Mouse (Mus musculus) adrenal gland, adult 18-20 months (tissue): ENCODE results near the gene Tbc1d23. TPM values are rescaled to one million over a fixed set of nuclear protein-coding genes. Genes with fewer than 3 reads are reported as not detected.
A peak's percentile ranks its signal among the peaks of the same experiment; 100 is the strongest.
"Not testable (repeated sequence)": the region's sequence is repeated elsewhere in the genome, so short reads cannot be mapped to it uniquely, and the experiment has no call there.

Experiments
- DNase-seq, 2 experiments: peaks; one replicate each; pipeline ENCODE4 v3.0.0; 2021 to 2022; ENCODE audit warnings: low spot score in 2 of 2
- total RNA-seq, 2 experiments: library from RNA; stranded (reverse); gene quantifications; 1 replicate in 1 of 2; 2 replicates in 1 of 2; pipeline ENCODE4 v1.2.3; 2021

Gene Tbc1d23
- total RNA-seq, 2 experiments from 2014 or later, result 33.9 to 34.3 TPM

DNA sequence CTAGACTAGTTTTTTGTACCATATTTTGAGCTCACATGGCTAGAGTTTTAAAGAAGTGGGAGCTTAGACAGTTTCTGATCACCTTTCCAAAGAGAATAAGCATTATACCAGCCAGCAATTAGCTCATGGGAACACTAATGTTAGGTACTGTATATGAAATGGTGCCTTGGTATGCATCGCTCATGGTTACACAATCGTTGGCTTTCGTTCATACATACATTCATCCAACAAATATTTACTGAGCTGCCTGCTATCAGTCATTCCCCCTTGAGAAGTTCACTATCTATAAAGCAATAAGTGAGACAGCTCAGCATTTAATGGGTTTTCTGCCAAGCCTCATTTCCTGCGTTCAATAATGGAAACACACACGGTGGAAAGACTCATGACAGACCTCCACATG is 4.9 kb downstream of the Tbc1d23 start:
- no peak for DNase-seq

DNA sequence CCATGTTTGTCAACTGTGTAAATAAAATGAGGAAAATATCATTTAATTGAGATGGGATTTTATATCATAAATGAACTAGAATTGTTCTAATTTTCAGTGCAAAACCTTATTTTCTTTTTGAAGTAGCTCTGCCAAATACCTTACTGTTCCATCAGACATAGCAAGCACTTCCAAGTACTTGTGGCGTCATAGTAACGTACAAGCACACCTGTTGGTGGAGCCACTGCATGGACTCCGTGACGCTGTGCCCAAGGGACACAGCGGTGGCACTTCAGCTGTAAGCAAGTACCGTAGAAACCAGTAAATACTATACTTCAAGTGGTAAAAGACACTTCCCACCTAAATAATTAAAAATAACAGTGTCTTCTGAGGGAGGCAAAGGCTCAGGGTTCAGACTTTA is 10.9 kb downstream of the Tbc1d23 start:
- no peak for DNase-seq

DNA sequence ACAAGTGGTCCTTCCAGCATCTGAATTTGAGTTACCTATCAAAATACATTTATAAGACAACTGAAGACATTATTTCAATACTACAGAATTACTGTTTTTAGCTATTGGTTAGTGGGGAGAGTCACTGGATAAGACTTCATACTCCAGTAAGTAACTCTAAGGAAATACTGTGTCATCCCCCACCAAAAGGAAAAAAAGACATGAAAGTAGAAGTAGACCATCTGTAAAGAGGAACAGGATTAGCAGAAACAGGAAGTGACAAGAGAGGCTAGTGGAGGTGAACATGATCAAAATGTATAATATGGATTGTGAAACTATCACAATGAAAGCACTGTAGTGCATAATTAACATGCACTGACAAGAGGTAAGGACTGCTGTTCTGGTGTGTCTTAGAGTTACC is 15.3 kb downstream of the Tbc1d23 start:
- DNase-seq, result no peak

DNA sequence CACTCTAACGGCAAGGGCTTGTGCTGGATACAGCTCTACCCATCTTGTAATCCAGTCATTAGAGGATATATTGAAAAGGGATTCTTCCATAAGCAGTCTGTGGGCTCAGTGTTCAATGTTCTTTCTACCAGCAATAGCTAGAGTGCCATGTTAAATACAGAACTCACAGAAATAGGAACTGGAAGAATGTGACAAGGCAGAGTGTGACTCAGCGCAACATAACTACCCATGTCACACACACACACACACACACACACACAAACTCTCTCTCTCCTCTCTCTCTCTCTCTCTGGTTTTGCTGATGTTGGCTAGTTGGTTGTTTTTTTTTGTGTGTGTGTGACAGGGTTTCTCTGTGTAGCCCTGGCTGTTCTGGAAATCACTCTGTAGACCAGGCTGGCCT is 20.3 kb downstream of the Tbc1d23 start:
- DNase-seq, result no peak

DNA sequence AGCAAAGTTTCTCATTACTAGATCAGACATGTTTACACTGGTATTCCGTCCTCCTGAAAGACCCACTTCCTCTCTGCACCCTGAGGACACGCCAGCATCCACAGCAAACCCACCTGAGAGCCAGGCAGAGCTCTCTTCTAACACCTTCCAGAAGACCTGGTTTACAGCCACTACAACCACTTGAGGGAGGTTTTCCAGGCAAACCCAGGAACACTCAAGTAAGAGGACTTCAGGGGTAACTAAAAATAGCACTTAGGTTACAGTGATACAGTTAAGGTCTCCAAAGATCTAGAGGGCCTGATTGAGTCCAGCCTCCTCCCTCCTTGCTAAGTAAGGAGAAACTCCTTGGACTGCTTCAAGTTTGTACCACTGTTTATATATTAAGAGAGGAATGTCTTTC is 23.0 kb downstream of the Tbc1d23 start:
- no peak for DNase-seq

DNA sequence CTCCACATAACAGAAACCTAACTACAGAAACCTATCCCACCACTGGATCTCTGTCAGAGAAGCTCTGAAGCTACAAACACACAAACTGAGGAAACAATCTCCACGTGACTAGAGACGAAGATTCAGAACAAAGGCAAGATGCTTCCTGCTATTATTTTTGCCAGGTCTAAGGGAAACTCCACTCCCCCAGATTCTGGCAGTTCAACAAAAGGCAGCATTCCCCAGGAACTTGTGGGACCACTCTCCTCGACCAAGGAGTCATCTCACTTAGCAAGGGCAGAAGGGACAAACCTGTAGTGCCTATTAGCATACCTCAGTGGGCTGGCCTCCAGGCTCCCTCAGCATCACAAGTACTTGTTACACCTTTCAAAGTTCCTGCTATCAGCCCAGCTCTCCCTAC is 34.0 kb downstream of the Tbc1d23 start:
- DNase-seq, result no peak

DNA sequence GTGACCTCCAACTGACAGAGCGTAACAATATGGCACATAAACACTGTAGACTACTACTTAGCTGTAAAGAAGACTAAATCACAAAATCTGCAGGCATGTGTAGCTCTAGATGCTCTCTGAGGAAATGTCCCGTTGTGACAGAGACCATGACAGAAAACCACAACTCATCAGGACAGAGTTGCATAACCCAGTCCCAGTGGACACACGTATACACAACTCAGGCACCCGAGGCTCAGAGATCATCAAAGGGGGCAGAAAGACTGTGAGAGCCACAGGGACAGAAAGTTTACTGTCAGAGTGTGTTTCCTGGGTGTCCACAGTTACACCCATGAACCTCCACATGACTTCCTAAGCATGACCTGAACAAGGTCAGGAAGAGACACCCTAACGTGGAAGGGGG is 34.7 kb downstream of the Tbc1d23 start:
- no peak for DNase-seq

DNA sequence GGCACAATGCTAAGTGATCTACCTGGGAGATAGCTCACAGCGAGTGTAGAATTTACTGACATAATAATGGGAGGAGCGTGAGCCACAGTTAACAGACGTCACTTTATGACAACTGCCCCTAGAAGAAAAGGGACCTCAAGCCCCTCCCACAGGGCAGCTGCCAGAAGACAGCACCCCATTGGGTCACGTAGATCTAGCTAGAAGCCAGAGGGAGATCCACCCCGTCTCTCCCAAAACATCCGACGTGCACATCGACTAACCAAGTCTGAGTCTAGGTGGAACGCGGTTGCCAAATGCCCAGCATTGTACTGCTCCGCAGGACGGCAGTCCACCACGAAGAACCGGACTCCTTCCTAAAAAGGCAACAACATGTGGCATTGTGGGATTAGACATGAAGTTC is 40.1 kb downstream of the Tbc1d23 start:
- no peak for DNase-seq

DNA sequence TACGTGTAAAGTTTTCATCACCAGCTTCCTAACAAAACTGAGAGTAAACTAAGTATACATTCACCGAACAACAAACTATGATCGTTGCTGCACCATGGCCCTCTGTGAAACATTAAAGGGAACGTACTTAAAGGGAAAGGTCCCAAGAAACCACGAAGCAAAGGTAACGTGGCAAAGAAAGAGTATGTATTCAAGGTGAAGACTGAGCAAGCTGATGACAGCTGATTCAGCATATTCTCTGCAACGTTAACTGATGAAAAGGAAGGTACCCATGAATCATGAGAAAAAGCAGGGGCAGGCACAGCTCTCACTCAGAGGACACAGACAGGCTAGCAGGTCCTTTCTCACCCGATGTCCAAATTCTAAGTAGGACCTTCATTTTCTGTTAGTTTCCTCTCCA is 40.9 kb downstream of the Tbc1d23 start:
- no peak for DNase-seq

DNA sequence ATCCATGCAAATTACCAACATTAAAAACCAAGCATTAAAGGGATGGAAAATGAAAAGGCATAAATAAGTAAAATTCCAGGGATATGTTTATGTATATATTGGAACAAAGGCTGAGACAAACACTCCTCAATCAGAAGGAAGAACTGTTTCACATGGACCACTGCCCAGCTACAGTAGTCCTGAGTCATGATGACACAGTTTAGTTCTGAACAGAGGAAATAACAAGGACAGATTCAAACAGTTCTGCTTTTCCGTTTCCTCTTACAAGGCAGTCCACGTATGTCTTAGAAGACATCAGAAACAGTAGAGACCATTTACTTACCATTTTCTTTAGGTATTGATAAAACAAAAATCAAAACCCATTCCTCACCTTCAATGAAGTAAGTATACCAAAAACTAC is 41.8 kb downstream of the Tbc1d23 start:
- DNase-seq, result no peak

DNA sequence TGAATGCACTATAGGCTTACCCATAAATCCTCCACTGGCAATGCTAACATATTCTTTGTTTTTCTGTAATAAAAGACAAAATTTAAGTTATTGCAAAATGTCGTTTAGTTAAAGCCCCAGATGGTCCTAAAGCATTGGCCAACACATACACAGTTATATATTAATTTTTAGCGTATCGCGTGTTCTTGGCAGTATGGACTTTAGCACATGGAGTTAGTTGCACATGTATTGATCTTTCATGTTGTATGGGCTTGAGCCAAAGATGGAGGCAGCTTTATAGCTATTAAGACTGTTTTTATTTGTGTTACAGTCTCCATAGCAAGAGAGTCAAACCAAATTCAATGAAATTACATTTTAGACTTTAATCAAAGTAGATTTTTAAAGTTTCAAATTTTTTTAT is 44.7 kb downstream of the Tbc1d23 start:
- no peak for DNase-seq

DNA sequence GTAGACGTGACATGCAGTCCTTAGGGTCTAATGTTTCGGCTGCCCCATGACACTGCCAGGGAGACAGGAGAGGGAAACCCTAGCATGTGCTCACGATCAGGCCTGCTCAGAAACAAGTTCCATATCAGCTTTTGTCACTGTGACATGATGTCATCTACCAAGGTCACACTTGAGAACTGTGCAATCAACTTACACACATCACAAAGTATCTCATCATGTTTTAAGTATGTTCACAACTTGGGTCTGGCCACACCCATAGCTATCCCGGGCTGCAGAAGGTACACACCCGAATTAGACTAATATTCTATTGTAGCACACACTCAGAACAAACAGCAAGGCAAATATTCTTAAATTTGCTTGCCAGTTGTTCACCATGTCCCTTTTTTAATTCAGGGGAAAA is 49.3 kb downstream of the Tbc1d23 start:
- no peak for DNase-seq

DNA sequence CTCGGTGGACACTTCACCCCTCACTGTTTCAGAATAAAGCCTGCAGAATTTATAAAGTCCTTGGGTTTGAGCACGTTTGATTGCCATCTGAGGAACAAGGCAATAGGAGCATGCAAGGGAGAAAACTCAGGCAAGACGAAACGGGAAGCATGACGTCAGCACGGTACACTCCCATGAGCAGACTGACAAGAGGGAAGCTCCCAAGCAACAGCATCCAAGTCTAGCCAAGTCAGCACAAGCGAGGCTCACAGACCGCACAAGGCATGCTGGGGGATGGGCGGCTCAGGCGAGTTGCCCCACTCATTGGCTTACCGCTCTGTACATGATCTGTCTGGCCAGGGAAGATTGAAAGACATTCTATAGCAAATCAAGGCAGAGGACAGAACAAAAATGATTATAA is 50.1 kb downstream of the Tbc1d23 start:
- DNase-seq, result no peak

DNA sequence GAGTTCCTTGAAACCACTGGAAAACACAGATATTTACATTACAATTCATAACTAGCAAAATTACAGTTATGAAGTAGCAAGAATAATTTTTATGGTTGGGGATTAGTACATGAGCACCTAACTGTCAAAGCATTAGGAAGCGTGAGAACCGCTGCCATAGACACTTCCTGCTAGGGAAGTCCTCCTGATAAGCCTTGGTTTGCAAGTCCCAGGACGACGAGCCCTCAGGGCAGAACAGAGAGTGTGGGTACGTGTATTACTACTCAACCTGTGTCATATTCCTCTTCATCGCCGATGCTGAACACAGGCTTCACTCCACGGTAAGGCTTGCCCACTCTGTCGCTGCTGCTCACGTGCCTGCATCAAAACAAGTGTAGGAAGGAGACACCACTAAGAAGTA is 53.6 kb downstream of the Tbc1d23 start:
- no peak for DNase-seq

DNA sequence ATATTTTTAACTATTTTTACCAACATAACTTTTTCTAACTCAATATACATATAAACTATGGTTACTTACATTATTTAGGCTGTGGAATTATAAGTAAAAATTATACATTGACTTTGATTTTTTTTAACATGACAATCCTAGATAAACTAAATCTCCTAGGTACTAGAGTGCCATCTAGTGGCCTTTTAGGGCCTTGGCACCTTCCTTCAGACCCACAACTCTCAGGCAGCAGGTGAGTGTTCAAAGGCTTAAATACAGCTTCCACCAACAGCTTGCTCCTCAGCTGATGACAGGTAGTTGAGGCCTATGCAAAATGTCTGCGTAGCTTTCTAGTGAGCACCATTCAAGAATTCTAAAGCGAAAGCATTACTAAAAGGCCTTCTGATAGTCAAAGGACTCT is 54.0 kb downstream of the Tbc1d23 start:
- no peak for DNase-seq

DNA sequence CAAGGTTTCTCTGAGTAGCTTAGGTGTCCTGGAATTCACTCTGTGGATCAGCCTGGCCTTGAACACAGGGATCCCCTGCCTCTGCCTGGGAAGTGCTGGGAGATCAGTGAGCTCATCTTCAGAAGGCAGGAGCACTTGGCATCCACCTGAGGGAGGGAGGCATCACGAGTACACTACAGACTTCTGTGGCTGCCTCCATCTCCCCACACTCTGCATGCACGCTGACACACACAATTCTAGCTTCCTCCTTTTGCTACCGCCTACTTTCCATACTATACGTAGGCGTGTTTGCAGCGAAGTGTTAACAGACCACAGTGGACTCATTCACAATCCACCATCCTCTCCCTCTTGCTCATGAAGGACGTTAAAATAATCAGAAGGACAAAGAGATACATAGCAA is 55.0 kb downstream of the Tbc1d23 start:
- no peak for DNase-seq

DNA sequence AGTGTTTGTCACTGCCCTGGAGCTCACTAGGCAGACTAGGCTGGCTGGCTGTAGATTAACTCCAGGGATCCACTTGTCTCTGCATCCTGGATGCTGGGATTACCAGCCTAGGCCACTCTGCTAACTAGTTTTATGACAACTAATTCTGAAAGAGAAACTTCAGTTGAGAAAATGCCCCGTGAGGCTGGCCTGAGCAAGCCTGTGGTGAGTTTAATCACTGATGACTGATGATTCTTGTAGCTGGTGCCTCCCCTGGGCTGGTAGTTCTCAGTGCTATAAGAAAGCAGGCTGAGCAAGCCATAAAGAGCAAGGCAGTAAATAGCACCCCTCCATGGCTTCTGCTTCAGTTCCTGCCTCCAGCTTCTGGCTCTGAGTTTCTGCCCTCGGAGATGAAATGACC is 55.6 kb downstream of the Tbc1d23 start:
- DNase-seq, result no peak

DNA sequence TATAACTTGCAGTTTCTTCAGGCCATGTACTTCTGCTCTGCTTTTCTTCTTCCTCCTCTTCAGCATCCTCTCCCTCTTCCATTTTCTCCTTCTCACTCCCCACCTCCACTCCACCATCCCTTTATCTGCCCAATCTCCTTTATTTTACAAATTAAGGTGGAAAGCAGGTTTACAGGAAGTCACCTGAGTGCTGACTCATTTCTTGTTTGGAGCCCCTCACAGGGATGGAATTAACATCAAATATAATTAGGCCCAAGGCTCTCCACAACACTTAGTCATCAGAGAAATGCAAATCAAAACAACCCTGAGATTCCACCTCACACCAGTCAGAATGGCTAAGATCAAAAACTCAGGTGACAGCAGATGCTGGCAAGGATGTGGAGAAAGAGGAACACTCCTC is 56.8 kb downstream of the Tbc1d23 start:
- DNase-seq, result not testable (repeated sequence)

DNA sequence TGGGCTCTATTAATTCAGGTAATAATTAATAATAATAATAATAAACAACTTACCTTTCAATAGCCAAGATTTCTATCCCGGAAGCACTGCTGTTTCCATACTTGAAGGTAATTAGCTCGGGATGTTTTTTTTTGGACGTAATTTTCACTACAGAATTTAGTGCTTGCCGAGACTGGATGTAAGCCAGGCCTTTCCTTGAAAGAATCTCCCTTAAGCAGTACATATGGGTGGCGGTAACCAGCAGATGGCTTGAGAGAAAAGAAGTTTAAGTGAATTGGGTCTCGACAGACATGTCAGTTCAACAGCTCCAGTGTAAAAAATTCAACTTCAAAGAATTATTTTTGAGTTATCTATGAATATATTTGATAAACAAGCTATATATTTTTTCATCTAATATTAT is 59.7 kb downstream of the Tbc1d23 start:
- DNase-seq, result no peak

DNA sequence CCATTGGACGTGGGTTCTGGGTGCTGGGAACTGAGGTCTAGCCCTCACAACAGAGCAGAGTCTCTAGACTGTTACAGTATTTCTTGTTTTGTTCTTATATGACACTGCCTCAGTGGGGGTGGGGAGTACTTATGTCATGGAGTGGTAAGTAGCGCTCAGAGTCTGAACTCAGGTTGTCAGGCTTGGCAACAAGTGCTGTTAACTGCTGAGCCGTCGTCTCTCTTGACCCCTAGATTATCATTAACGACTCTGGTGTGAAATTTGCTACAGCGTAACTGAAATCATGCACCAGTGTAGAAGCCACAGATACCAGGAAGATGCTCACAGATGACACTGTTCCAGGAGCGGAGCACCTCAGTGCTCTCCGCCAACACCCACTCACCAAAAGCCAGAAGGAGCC is 60.1 kb downstream of the Tbc1d23 start:
- DNase-seq, result no peak

DNA sequence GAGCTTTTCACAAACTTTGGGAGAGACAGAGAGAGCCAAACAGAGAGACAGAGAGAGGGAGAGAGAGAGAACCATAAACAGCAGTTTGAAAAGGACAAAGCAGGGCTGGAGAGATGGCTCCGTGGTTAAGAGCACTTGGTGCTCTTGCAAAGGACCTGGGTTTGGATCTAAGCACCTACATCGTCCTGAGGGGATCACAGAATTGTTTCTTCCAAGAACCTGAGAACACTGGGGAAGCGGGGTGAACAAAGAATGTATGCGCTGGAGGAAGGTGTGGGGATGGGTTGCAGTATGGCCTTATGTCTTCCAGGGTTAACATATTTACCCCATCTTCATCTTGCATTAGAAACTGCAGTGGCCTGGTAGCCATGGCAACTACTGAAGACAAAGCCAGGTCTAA is 63.1 kb downstream of the Tbc1d23 start:
- DNase-seq, result no peak

DNA sequence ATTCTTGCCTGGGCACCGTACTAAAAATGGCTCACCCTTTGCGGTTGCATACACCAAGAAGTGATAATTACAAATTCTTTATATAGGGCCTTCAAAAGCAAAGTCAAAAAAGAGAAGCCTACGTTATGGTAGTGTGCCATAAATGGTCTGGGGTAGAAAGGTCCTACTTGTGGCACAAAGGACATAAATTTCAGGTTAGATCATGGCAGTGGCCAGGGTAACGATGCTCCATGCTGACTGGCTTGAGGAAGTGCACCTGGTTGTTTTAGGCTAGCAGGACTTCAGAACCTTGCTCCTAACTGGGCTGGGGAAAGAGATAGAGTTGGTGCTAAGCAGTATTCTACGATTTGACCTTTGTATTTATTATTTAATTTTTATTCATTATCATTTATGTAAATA is 63.8 kb downstream of the Tbc1d23 start:
- no peak for DNase-seq

DNA sequence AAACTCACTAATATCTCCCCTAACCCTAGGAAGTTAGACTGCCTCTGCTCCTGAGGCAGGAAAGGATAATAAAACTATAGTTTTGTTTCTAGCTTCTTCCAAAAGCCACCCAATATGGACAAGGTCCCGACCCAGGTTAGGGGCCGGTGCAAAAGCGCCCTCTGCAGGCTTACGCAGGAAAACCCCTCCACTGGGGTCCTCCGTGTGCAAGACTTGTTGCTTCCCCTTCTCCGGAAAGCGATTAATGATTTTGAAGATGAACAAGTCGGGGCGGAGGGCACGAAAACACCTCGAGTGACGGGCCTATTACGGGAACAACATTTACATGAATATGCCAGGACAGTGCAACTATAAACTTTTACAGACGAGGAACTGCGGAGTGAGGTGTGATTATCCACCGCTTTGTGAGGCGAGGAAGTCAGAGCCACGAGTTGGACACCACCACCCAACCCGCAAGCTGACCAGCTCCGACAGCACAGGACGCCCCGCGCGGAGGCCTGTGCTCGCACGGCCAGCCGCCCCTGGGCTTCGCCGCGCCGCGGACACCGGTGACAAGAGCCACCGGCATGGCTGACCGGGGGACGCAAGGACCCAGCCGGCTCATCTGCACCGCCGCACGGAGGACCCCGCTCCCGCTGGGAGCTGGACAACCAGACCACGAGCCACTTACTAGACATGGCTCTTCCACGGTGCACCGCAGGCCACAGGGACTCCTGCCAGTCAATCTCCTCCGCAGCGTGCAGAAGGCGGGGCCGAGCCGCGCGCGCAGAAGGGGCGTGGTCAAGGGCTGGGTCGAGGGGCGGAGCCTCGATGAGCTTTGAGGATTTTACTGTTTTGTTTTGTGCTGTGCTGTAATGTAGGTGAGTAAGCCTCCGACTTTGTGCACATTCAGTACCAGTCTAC is 64.4 kb downstream of the Tbc1d23 start, which contains the start of gene Nit2:
TSS of gene Nit2 (minus strand) at position 731 of the 903 bp plus-strand sequence.
- peak; percentile 97 to 98 for DNase-seq
